Mouse (Mus musculus): ENCODE measurements around the gene Jmjd4.

Jmjd4 gene

GRCm38 (mm10) chr11:59449741-59450229, at the start of gene Jmjd4:
TSS of gene Jmjd4 (plus strand) at chr11:59450045.
- H3K27me3 ChIP-seq (ENCODE audit: control insufficient read depth, insufficient read depth, low read length, poor library complexity, severe bottlenecking): no peaks in the 10 kb centered on the region
- no peaks in the 10 kb centered on the region for H3K36me3 ChIP-seq (ENCODE audit: control insufficient read depth, insufficient read depth, low read length, poor library complexity, severe bottlenecking)
- DNase-seq (ENCODE audit: low read depth, low spot score): peak; percentile 94

DNA sequence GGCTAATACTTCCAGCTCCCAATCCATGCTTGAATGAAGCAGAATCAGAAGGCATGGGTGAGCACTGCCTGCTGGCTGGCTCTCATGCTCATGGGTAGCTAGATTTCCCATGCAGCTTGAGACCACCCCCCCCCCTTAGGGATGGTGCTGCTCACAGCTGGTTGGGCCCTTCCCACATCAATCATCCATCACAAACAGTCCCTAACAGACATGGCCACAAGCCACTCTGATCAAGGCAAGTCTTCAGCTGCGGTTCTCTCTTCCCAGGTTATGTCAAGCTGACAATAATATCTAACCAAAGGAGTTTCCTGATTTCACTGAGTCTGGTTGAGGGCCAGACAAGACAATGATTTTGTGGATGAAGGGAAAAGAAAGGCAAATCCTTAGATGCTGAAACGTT, 49.0 kb upstream of the Jmjd4 start:
- H3K36me3 ChIP-seq (ENCODE audit: control insufficient read depth, insufficient read depth, low read length, poor library complexity, severe bottlenecking): no peaks in the 10 kb centered on the region
- DNase-seq (ENCODE audit: low read depth, low spot score): no peak

GRCm38 (mm10) chr11:59405761-59406160, 44.1 kb upstream of the Jmjd4 start:
- H3K36me3 ChIP-seq (ENCODE audit: control insufficient read depth, insufficient read depth, low read length, poor library complexity, severe bottlenecking): no peaks in the 10 kb centered on the region
- H3K27me3 ChIP-seq (ENCODE audit: control insufficient read depth, insufficient read depth, low read length, poor library complexity, severe bottlenecking): no peaks in the 10 kb centered on the region
- DNase-seq (ENCODE audit: low read depth, low spot score): no peak

More for the DNA sequence above, 49.0 kb upstream of the Jmjd4 start:
- H3K27me3 ChIP-seq (ENCODE audit: control insufficient read depth, insufficient read depth, low read length, poor library complexity, severe bottlenecking): no peaks in the 10 kb centered on the region

GRCm38 (mm10) chr11:59410851-59411250, 39.0 kb upstream of the Jmjd4 start:
- Histone ChIP-seq H3K27me3 (ENCODE audit: control insufficient read depth, insufficient read depth, low read length, poor library complexity, severe bottlenecking) (no peaks in the 10 kb centered on the region), H3K36me3 (ENCODE audit: control insufficient read depth, insufficient read depth, low read length, poor library complexity, severe bottlenecking) (no peaks in the 10 kb centered on the region)
- no peak for DNase-seq (ENCODE audit: low read depth, low spot score)

DNA sequence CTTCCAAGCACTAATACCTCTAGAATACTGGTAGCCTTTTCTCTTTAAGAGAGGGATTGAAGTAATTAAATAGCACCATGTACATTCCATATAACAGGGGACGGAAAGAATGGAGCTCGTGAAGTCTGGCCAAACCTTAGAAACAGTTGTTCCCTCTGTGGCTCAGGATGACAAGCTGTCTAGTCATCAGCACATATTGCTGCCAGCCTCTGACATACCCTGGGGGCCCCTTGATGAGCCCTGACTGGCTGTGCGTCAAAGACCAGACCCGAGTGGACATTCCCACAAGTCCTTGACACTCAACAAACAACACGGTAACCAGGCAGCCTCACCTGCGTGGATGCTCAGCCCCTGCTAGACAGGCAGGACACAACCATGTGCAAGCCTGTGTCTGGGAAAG, 37.8 kb upstream of the Jmjd4 start:
- no peak for DNase-seq (ENCODE audit: low read depth, low spot score)
- no peaks in the 10 kb centered on the region for H3K36me3 ChIP-seq (ENCODE audit: control insufficient read depth, insufficient read depth, low read length, poor library complexity, severe bottlenecking)
- no peaks in the 10 kb centered on the region for H3K27me3 ChIP-seq (ENCODE audit: control insufficient read depth, insufficient read depth, low read length, poor library complexity, severe bottlenecking)

DNA sequence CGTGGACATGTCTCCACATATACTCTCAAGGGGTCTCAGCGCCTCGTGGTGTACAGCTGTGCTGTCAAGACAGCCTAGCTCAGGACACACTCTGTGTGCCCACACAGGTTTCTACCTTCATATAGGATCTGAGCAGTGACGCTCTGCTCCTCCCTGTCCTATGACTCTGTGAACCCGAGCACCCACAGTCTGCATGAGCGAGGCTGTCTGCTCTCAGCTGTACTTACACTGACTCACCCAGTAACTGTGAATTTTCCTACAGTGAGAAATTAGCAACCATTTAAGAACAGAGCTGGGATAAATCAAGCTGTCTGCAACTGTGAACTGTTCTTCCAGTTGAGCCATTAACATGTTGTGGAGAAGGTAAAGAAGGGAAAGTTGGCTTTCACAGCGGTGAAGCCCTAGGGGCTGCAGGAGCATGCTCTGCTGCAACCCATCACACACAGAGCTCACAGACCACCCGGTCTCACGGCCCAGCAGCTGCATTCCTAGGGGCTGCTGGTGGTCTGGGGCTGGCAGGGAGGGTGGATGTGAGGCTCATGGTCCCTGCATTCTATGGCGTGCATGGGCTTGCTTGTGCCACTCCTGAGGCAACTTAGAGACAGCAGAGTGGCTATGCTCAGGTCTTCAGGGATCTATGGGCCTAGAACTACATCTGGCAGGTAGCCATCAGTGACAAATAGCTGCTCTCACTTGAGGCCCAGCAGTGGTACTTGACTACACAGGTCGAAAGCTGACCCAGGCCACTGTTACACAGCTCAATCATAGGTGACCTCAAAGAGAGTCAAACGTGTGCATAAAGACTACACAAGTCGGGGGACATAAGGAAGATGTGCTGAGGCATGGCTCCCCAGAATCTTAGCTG, 36.6 kb upstream of the Jmjd4 start:
- no peak for DNase-seq (ENCODE audit: low read depth, low spot score)
- Histone ChIP-seq H3K36me3 (ENCODE audit: control insufficient read depth, insufficient read depth, low read length, poor library complexity, severe bottlenecking) (no peaks in the 10 kb centered on the region), H3K27me3 (ENCODE audit: control insufficient read depth, insufficient read depth, low read length, poor library complexity, severe bottlenecking) (no peaks in the 10 kb centered on the region)

DNA sequence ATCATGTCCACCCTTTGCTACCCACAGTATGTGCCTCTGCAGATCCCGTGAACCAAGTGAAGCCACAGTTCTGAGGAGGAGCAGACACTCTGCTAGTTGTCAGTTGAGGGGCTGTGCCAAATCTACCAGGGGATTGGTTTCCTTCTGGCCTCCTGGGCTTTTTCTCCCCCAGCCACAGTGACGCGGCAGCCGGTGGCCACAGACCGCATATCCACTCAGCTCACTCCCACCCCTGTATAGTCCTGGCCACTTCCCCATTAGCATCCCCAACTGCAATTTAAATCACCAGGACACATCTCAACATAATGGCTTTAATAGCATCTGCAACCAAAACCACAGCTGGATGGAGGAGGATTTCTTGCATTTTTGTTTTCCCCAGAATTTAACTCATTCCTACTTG, 31.1 kb upstream of the Jmjd4 start:
- H3K36me3 ChIP-seq (ENCODE audit: control insufficient read depth, insufficient read depth, low read length, poor library complexity, severe bottlenecking): no peaks in the 10 kb centered on the region
- no peaks in the 10 kb centered on the region for H3K27me3 ChIP-seq (ENCODE audit: control insufficient read depth, insufficient read depth, low read length, poor library complexity, severe bottlenecking)
- no peak for DNase-seq (ENCODE audit: low read depth, low spot score)

GRCm38 (mm10) chr11:59421436-59421835, 28.4 kb upstream of the Jmjd4 start:
- no peaks in the 10 kb centered on the region for H3K36me3 ChIP-seq (ENCODE audit: control insufficient read depth, insufficient read depth, low read length, poor library complexity, severe bottlenecking)
- no peaks in the 10 kb centered on the region for H3K27me3 ChIP-seq (ENCODE audit: control insufficient read depth, insufficient read depth, low read length, poor library complexity, severe bottlenecking)
- DNase-seq (ENCODE audit: low read depth, low spot score): no peak

- Histone ChIP-seq H3K36me3 (ENCODE audit: control insufficient read depth, insufficient read depth, low read length, poor library complexity, severe bottlenecking) (no peaks in the 10 kb centered on the region), H3K27me3 (ENCODE audit: control insufficient read depth, insufficient read depth, low read length, poor library complexity, severe bottlenecking) (no peaks in the 10 kb centered on the region)
- no peak for DNase-seq (ENCODE audit: low read depth, low spot score)
Measured at GRCm38 (mm10) chr11:59421967-59422366, 27.9 kb upstream of the Jmjd4 start.

- no peaks in the 10 kb centered on the region for H3K36me3 ChIP-seq (ENCODE audit: control insufficient read depth, insufficient read depth, low read length, poor library complexity, severe bottlenecking)
- no peaks in the 10 kb centered on the region for H3K27me3 ChIP-seq (ENCODE audit: control insufficient read depth, insufficient read depth, low read length, poor library complexity, severe bottlenecking)
- DNase-seq (ENCODE audit: low read depth, low spot score): no peak
Measured at GRCm38 (mm10) chr11:59423010-59423588, 26.7 kb upstream of the Jmjd4 start.

DNA sequence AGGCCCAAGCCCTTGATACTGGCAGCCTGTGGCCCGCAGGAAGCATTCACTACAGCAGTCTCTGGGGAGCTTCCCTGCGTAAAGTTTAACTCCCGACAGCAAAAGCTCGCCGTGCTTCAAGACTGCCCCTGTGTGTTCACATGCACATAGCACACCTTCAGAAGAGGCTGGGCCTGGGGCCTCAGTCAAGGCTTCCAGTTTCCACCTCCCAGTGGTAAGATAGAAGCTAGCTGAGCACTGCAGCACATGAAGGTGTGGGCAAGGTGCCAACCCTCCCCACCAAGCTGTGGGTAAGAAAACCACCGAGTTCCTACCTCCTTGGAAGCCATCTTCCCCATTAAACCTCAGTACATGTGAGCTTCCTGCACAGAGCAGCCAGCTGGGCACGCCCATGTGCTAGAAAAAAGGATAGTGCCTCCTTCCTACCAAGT, 24.2 kb upstream of the Jmjd4 start:
- H3K27me3 ChIP-seq (ENCODE audit: control insufficient read depth, insufficient read depth, low read length, poor library complexity, severe bottlenecking): no peaks in the 10 kb centered on the region
- H3K36me3 ChIP-seq (ENCODE audit: control insufficient read depth, insufficient read depth, low read length, poor library complexity, severe bottlenecking): no peaks in the 10 kb centered on the region
- peak; percentile 27 for DNase-seq (ENCODE audit: low read depth, low spot score)

- H3K27me3 ChIP-seq (ENCODE audit: control insufficient read depth, insufficient read depth, low read length, poor library complexity, severe bottlenecking): no peaks in the 10 kb centered on the region
- no peaks in the 10 kb centered on the region for H3K36me3 ChIP-seq (ENCODE audit: control insufficient read depth, insufficient read depth, low read length, poor library complexity, severe bottlenecking)
- no peak for DNase-seq (ENCODE audit: low read depth, low spot score)
Measured at GRCm38 (mm10) chr11:59428057-59428660, 21.7 kb upstream of the Jmjd4 start.

DNA sequence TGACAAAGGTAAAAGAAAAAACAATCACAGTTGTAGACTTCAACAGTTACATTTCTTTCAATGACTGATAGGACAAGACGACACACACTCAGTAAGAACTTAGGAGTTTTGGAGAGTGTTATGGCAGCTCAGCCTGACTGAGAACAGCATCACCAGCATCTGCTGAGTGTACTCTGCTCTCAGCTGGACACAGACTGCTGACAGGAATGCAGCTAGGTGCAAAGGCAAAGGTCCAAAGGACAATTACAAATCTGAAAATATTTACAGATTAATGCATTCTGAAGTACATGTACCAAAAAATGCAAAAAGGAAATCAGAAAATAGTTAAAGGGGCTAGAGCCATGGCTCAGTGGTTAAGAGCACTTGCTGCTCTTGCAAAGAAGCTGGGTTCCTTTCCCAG, 19.9 kb upstream of the Jmjd4 start:
- DNase-seq (ENCODE audit: low read depth, low spot score): no peak
- H3K27me3 ChIP-seq (ENCODE audit: control insufficient read depth, insufficient read depth, low read length, poor library complexity, severe bottlenecking): no peaks in the 10 kb centered on the region
- H3K36me3 ChIP-seq (ENCODE audit: control insufficient read depth, insufficient read depth, low read length, poor library complexity, severe bottlenecking): no peaks in the 10 kb centered on the region

GRCm38 (mm10) chr11:59432261-59432660, 17.6 kb upstream of the Jmjd4 start:
- DNase-seq (ENCODE audit: low read depth, low spot score): no peak
- Histone ChIP-seq H3K36me3 (ENCODE audit: control insufficient read depth, insufficient read depth, low read length, poor library complexity, severe bottlenecking) (no peaks in the 10 kb centered on the region), H3K27me3 (ENCODE audit: control insufficient read depth, insufficient read depth, low read length, poor library complexity, severe bottlenecking) (no peaks in the 10 kb centered on the region)

- no peak for DNase-seq (ENCODE audit: low read depth, low spot score)
- Histone ChIP-seq H3K36me3 (ENCODE audit: control insufficient read depth, insufficient read depth, low read length, poor library complexity, severe bottlenecking) (no peaks in the 10 kb centered on the region), H3K27me3 (ENCODE audit: control insufficient read depth, insufficient read depth, low read length, poor library complexity, severe bottlenecking) (no peaks in the 10 kb centered on the region)
Measured at GRCm38 (mm10) chr11:59437954-59438353, 11.9 kb upstream of the Jmjd4 start.
